Mouse (Mus musculus) hindbrain, embryonic 11.5 days (tissue): ENCODE measurements at regions not wholly inside any gene's neighbourhood (a gene's known extent, or its start where the extent isn't known, plus 50 kb on each side); places are given as distances from the start of the nearest gene placed in this dataset.

Source experiments
- ATAC-seq: fragments of 200-750 bp; cut with Nextera tagmentation; 2 replicates; pipeline ENCODE4 v1.8.0; 2017; ENCODE audit warnings: mild to moderate bottlenecking, moderate TSS enrichment, moderate library complexity; ENCODE audit not compliant: low FRiP score
- DNase-seq: peaks from one replicate; pipeline ENCODE4 v3.0.0-alpha.2; 2015; ENCODE audit warnings: low spot score
- H3K27ac ChIP-seq: fragments of 300-500 bp; sonication (generic); 2 replicates; pipeline ENCODE4 v1.5.1; 2014; ENCODE audit warnings: mild to moderate bottlenecking, low read depth, low read length
- H3K27me3 ChIP-seq: fragments of 300-500 bp; sonication (generic); 2 replicates; pipeline ENCODE4 v1.6.1; 2014; ENCODE audit warnings: mild to moderate bottlenecking, low read length, moderate library complexity, mixed read lengths; ENCODE audit not compliant: control insufficient read depth, insufficient read depth
- H3K36me3 ChIP-seq: fragments of 300-500 bp; sonication (generic); 2 replicates; pipeline ENCODE4 v1.6.1; 2014; ENCODE audit warnings: mild to moderate bottlenecking, low read length, moderate library complexity, mixed read lengths; ENCODE audit not compliant: control insufficient read depth, insufficient read depth
- H3K4me1 ChIP-seq: fragments of 300-500 bp; sonication (generic); replicated peaks from 2 replicates; pipeline ENCODE4 v1.6.1; 2014; ENCODE audit warnings: low read length, mixed read lengths; ENCODE audit not compliant: control insufficient read depth, insufficient read depth
- H3K4me2 ChIP-seq: fragments of 300-500 bp; sonication (generic); replicated peaks from 2 replicates; pipeline ENCODE4 v1.6.1; 2014; ENCODE audit warnings: mild to moderate bottlenecking, low read depth, low read length
- H3K4me3 ChIP-seq: fragments of 300-500 bp; sonication (generic); 2 replicates; pipeline ENCODE4 v1.5.1; 2014; ENCODE audit warnings: low read depth, low read length
- H3K9ac ChIP-seq: fragments of 300-500 bp; sonication (generic); 2 replicates; pipeline ENCODE4 v1.6.1; 2014; ENCODE audit warnings: low read depth, low read length
- H3K9me3 ChIP-seq: fragments of 300-500 bp; sonication (generic); 2 replicates; pipeline ENCODE4 v1.6.1; 2016; ENCODE audit warnings: low read length; ENCODE audit not compliant: control insufficient read depth
- WGBS: fragments of 180-500 bp; shearing (Covaris S2); extraction: QIAGEN DNeasy Blood & Tissue Kit; methylation state at CpG from one replicate; pipeline ENCODE4 v1.1.7; 2014; 5-methylcytosine and 5-hydroxymethylcytosine counted together

GRCm38 (mm10) chr1:152282106-152282505 lies 104.4 kb downstream of the Tsen15 start:
- Histone ChIP-seq H3K9me3 (no peaks in the 10 kb centered on the region), H3K9ac (no peak overlapping the region), H3K4me1 (no peaks in the 10 kb centered on the region), H3K27ac (no peak overlapping the region), H3K4me3 (no peak overlapping the region), H3K27me3 (no peaks in the 10 kb centered on the region), H3K36me3 (no peaks in the 10 kb centered on the region), H3K4me2 (no peak overlapping the region)
- WGBS = 95% methylated on average over 11 of the region's 11 CpGs
- DNase-seq (no peak), ATAC-seq (no peak)

- 85% methylated on average over 8 of the region's 8 CpGs for WGBS
- ATAC-seq (no peak), DNase-seq (no peak)
- no peak overlapping the region for H3K27ac ChIP-seq
- no peaks in the 10 kb centered on the region for H3K27me3 ChIP-seq
- H3K9ac ChIP-seq = no peak overlapping the region
- no peak overlapping the region for H3K4me2 ChIP-seq
- no peaks in the 10 kb centered on the region for H3K9me3 ChIP-seq
- H3K36me3 ChIP-seq = no peaks in the 10 kb centered on the region
- no peak overlapping the region for H3K4me3 ChIP-seq
- H3K4me1 ChIP-seq = no peaks in the 10 kb centered on the region
These were observed 105.3 kb downstream of the Tsen15 start for GRCm38 (mm10) chr1:152281201-152281600.

- DNase-seq = peak; percentile 46
- no peaks in the 10 kb centered on the region for H3K4me1 ChIP-seq
- H3K27me3 ChIP-seq = no peaks in the 10 kb centered on the region
- H3K4me3 ChIP-seq = no peak overlapping the region
- no peak overlapping the region for H3K9ac ChIP-seq
- WGBS = 22% methylated on average over 1 of the region's 1 CpGs
- no peaks in the 10 kb centered on the region for H3K36me3 ChIP-seq
- no peaks in the 10 kb centered on the region for H3K9me3 ChIP-seq
- H3K27ac ChIP-seq = no peak overlapping the region
- no peak overlapping the region for H3K4me2 ChIP-seq
- no peak for ATAC-seq
These were observed 106.5 kb downstream of the Tsen15 start for GRCm38 (mm10) chr1:152280014-152280413.

GRCm38 (mm10) chr1:152275011-152275410 lies 111.5 kb downstream of the Tsen15 start:
- 94% methylated on average over 24 of the region's 24 CpGs for WGBS
- Histone ChIP-seq H3K36me3 (no peaks in the 10 kb centered on the region), H3K27ac (no peak overlapping the region), H3K4me3 (no peak overlapping the region), H3K4me1 (no peaks in the 10 kb centered on the region), H3K9me3 (no peaks in the 10 kb centered on the region), H3K4me2 (no peak overlapping the region), H3K27me3 (no peaks in the 10 kb centered on the region), H3K9ac (no peak overlapping the region)
- DNase-seq (no peak), ATAC-seq (no peak)

- ATAC-seq (no peak), DNase-seq (no peak)
- H3K36me3 ChIP-seq = no peaks in the 10 kb centered on the region
- 75% methylated on average over 1 of the region's 1 CpGs for WGBS
- H3K4me3 ChIP-seq = no peak overlapping the region
- no peaks in the 10 kb centered on the region for H3K27me3 ChIP-seq
- no peak overlapping the region for H3K27ac ChIP-seq
- no peaks in the 10 kb centered on the region for H3K4me1 ChIP-seq
- H3K9me3 ChIP-seq = no peaks in the 10 kb centered on the region
- H3K4me2 ChIP-seq = no peak overlapping the region
- H3K9ac ChIP-seq = no peak overlapping the region
These were observed 113.1 kb downstream of the Tsen15 start for GRCm38 (mm10) chr1:152273430-152273829.

- no peaks in the 10 kb centered on the region for H3K36me3 ChIP-seq
- H3K9ac ChIP-seq = no peak overlapping the region
- no peaks in the 10 kb centered on the region for H3K4me1 ChIP-seq
- H3K27ac ChIP-seq = no peak overlapping the region
- 73% methylated on average over 10 of the region's 10 CpGs for WGBS
- no peak for ATAC-seq
- H3K9me3 ChIP-seq = no peaks in the 10 kb centered on the region
- H3K4me2 ChIP-seq = no peak overlapping the region
- no peaks in the 10 kb centered on the region for H3K27me3 ChIP-seq
- H3K4me3 ChIP-seq = no peak overlapping the region
- no peak for DNase-seq
These were observed 116.4 kb downstream of the Tsen15 start for GRCm38 (mm10) chr1:152269936-152270702.

- H3K27ac ChIP-seq = no peak overlapping the region
- no peaks in the 10 kb centered on the region for H3K4me1 ChIP-seq
- H3K4me2 ChIP-seq = no peak overlapping the region
- H3K4me3 ChIP-seq = no peak overlapping the region
- no peaks in the 10 kb centered on the region for H3K27me3 ChIP-seq
- no peak overlapping the region for H3K9ac ChIP-seq
- no peak for DNase-seq
- ATAC-seq = no peak
- no peaks in the 10 kb centered on the region for H3K36me3 ChIP-seq
- H3K9me3 ChIP-seq = no peaks in the 10 kb centered on the region
These were observed 120.1 kb downstream of the Tsen15 start for GRCm38 (mm10) chr1:152266390-152266789.

- no peak for DNase-seq
- H3K36me3 ChIP-seq = no peaks in the 10 kb centered on the region
- no peak overlapping the region for H3K9ac ChIP-seq
- no peak overlapping the region for H3K4me2 ChIP-seq
- H3K27me3 ChIP-seq = no peaks in the 10 kb centered on the region
- ATAC-seq = no peak
- no peak overlapping the region for H3K27ac ChIP-seq
- no peaks in the 10 kb centered on the region for H3K4me1 ChIP-seq
- WGBS = 86% methylated on average over 6 of the region's 6 CpGs
- H3K9me3 ChIP-seq = no peaks in the 10 kb centered on the region
- no peak overlapping the region for H3K4me3 ChIP-seq
These were observed 121.5 kb downstream of the Tsen15 start for GRCm38 (mm10) chr1:152264981-152265380.

- H3K9ac ChIP-seq = no peak overlapping the region
- no peak overlapping the region for H3K4me2 ChIP-seq
- no peaks in the 10 kb centered on the region for H3K4me1 ChIP-seq
- no peak overlapping the region for H3K27ac ChIP-seq
- no peaks in the 10 kb centered on the region for H3K9me3 ChIP-seq
- H3K27me3 ChIP-seq = no peaks in the 10 kb centered on the region
- H3K4me3 ChIP-seq = no peak overlapping the region
- ATAC-seq (peak; percentile 78), DNase-seq (peak; percentile 30)
- H3K36me3 ChIP-seq = no peaks in the 10 kb centered on the region
- 37% methylated on average over 4 of the region's 4 CpGs for WGBS
These were observed 125.0 kb downstream of the Tsen15 start for GRCm38 (mm10) chr1:152261472-152261871.
